Mouse (Mus musculus) ES-Bruce4 (cell line): ENCODE measurements around the gene Gbgt1.

Experiments used
- CTCF ChIP-seq: IDR thresholded peaks from one replicate; pipeline ENCODE4 v1.8.1; 2011; ENCODE audit warnings: low read depth, low read length
- EP300 ChIP-seq: IDR thresholded peaks from 2 replicates; pipeline ENCODE4 v1.6.1; 2011; ENCODE audit warnings: low read depth, low read length; ENCODE audit not compliant: insufficient read depth
- POLR2A ChIP-seq: IDR thresholded peaks from one replicate; pipeline ENCODE4 v1.8.1; 2011; ENCODE audit warnings: low read length; ENCODE audit not compliant: insufficient read depth

DNA sequence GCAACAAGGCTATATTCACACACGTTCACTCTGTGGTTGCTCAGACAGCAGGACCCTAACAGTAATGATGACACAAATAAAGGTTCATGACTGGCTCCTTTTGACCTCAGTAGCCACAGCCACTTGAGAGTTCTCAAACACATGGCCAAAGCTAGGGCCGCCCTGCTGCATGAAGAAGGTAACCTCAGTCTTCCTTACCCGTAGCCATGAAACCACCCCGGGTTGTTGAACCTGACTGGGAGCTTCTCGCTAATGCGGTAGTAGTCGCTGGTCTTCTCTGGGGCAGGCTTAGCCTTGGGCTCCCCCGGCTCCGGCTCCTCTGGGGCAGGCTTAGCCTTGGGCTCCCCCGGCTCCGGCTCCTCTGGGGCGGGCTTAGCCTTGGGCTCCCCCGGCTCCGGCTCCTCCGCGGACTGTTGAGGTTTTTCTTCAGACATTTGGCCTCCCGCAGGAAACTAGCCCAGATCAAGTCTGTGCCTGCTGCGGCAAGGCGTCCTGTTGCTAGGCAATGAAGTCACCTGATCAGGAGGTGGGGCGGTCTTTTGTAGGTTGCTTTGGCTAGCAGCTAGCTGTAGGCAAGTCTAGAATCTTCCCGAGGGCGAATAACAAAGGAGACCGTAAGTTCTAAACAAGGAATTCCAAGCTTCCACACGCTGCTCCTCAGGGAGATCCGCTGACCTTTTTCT lies 30.7 kb upstream of the Gbgt1 start, which contains the start of gene 1700007K13Rik:
- TF ChIP-seq CTCF (no peak), EP300 (peak; percentile 86), POLR2A (no peak)
